Comparison of ENCODE assay signal across 8 mouse cellular contexts in genomic region chr10:80675405-80676197, GRCm38 (mm10). TPM values are rescaled to one million over a fixed set of nuclear protein-coding genes. Genes with fewer than 3 reads are reported as not detected.
DNase-seq lines count a peak whose midpoint lies in the region; ATAC-seq and TF ChIP-seq lines count a peak whose summit lies in the region.

No protein-coding gene starts in this region.

- H3K27ac ChIP-seq in hindbrain, embryonic 11.5 days (ENCODE audit: low read depth, low read length): peak overlapping the region; percentile 94
- H3K27ac ChIP-seq in lung, postnatal 0 days (ENCODE audit: low read length): peak overlapping the region; percentile 92

- peak; percentile 57 for DNase-seq in cerebellum, adult 11 months
- no peak for DNase-seq in cerebellum, adult 8-10 months
- DNase-seq in right cerebral cortex, postnatal 4 days: peak; percentile 25
- DNase-seq in right cerebral cortex, adult 2 months (ENCODE audit: low spot score in 2 of 2): no peak
- DNase-seq in hindbrain, embryonic 11.5 days (ENCODE audit: low spot score): peak; percentile 59
- no peak for DNase-seq in lung, postnatal 0 days (ENCODE audit: low spot score)
- DNase-seq in yolk sac, embryonic 10.5 days (ENCODE audit: low spot score): no peak

- no peaks in the 10 kb centered on the region for H3K36me3 ChIP-seq in hindbrain, embryonic 11.5 days (ENCODE audit: control insufficient read depth, insufficient read depth, low read length)
- H3K36me3 ChIP-seq in lung, postnatal 0 days (ENCODE audit: insufficient read depth, low read length): peaks cover 23% of the 10 kb centered on the region

- no peak for TF ChIP-seq CTCF in lung, postnatal 0 days (IDR thresholded peaks at IDR 0.05)

- TF ChIP-seq EP300 in lung, postnatal 0 days (IDR thresholded peaks at IDR 0.05): no peak

- H3K4me2 ChIP-seq in hindbrain, embryonic 11.5 days (replicated peaks; ENCODE audit: low read depth, low read length): peak overlapping the region; percentile 90
- peak overlapping the region; percentile 81 for H3K4me2 ChIP-seq in lung, postnatal 0 days (replicated peaks; ENCODE audit: low read depth, low read length)

- ATAC-seq in hindbrain, embryonic 11.5 days (ENCODE audit: low FRiP score): peak; percentile 8; the same call in 1 of the 2 replicates
- ATAC-seq in lung, postnatal 0 days: no peak
- ATAC-seq in frontal cortex, adult (ENCODE audit: low TSS enrichment): no peak

- WGBS in hindbrain, embryonic 11.5 days: 0% methylated on average over 49 of the region's 54 CpGs
- WGBS in lung, postnatal 0 days: under 1% methylated on average over 45 of the region's 54 CpGs

- H3K4me1 ChIP-seq in hindbrain, embryonic 11.5 days (replicated peaks; ENCODE audit: control insufficient read depth, insufficient read depth, low read length): peaks cover 21% of the 10 kb centered on the region
- peaks cover 44% of the 10 kb centered on the region for H3K4me1 ChIP-seq in lung, postnatal 0 days (ENCODE audit: insufficient read depth, low read depth, low read length)

- H3K9me3 ChIP-seq in hindbrain, embryonic 11.5 days (ENCODE audit: control insufficient read depth, low read length): no peaks in the 10 kb centered on the region
- no peaks in the 10 kb centered on the region for H3K9me3 ChIP-seq in lung, postnatal 0 days (ENCODE audit: low read length)

- peak overlapping the region; percentile 92 for H3K4me3 ChIP-seq in hindbrain, embryonic 11.5 days (ENCODE audit: low read depth, low read length)
- H3K4me3 ChIP-seq in lung, postnatal 0 days (ENCODE audit: low read depth, low read length): peak overlapping the region; percentile 82

- peak overlapping the region; percentile 97 for H3K9ac ChIP-seq in hindbrain, embryonic 11.5 days (ENCODE audit: low read depth, low read length)
- H3K9ac ChIP-seq in lung, postnatal 0 days (replicated peaks; ENCODE audit: low read depth): peak overlapping the region; percentile 98

- H3K27me3 ChIP-seq in hindbrain, embryonic 11.5 days (ENCODE audit: control insufficient read depth, insufficient read depth, low read length): no peaks in the 10 kb centered on the region
- H3K27me3 ChIP-seq in lung, postnatal 0 days (replicated peaks; ENCODE audit: insufficient read depth, low read length): no peaks in the 10 kb centered on the region

RNA-seq across cellular contexts. Expression of gene Mknk2, which starts 2.3 kb away (rescaled TPM):
- polyA plus RNA-seq in hindbrain, embryonic 11.5 days (2014; fragmentation: Nextera tagmentation; extraction: Ambion mirVana): 47.0 and 48.4 TPM in 2 replicates
- 92.2 and 103 TPM in 2 replicates for polyA plus RNA-seq in lung, postnatal 0 days (2015; fragmentation: Nextera tagmentation; extraction: Ambion mirVana)

RNA-seq across cellular contexts. Expression of gene Btbd2, which starts 18.7 kb away (rescaled TPM):
- 36.2 and 47.2 TPM in 2 replicates for polyA plus RNA-seq in hindbrain, embryonic 11.5 days (2014; fragmentation: Nextera tagmentation; extraction: Ambion mirVana)
- polyA plus RNA-seq in lung, postnatal 0 days (2015; fragmentation: Nextera tagmentation; extraction: Ambion mirVana): 41.7 and 42.9 TPM in 2 replicates

RNA-seq across cellular contexts. Expression of gene Mob3a, which starts 26.2 kb away (rescaled TPM):
- 54.4 and 55.6 TPM in 2 replicates for polyA plus RNA-seq in hindbrain, embryonic 11.5 days (2014; fragmentation: Nextera tagmentation; extraction: Ambion mirVana)
- polyA plus RNA-seq in lung, postnatal 0 days (2015; fragmentation: Nextera tagmentation; extraction: Ambion mirVana): 32.6 and 37.0 TPM in 2 replicates

RNA-seq across cellular contexts. Expression of gene Izumo4, which starts 26.4 kb away (rescaled TPM):
- polyA plus RNA-seq in hindbrain, embryonic 11.5 days (2014; fragmentation: Nextera tagmentation; extraction: Ambion mirVana): 10.3 and 11.4 TPM in 2 replicates
- polyA plus RNA-seq in lung, postnatal 0 days (2015; fragmentation: Nextera tagmentation; extraction: Ambion mirVana): 28.7 and 28.8 TPM in 2 replicates

RNA-seq across cellular contexts. Expression of gene Csnk1g2, which starts 53.0 kb away (rescaled TPM):
- polyA plus RNA-seq in hindbrain, embryonic 11.5 days (2014; fragmentation: Nextera tagmentation; extraction: Ambion mirVana): 71.1 and 85.6 TPM in 2 replicates
- polyA plus RNA-seq in lung, postnatal 0 days (2015; fragmentation: Nextera tagmentation; extraction: Ambion mirVana): 97.7 and 111 TPM in 2 replicates

Comparison
In these comparisons a context has a peak if more than half of its experiments do, and no peak if none do; other contexts are left out.
1. DNase-seq: peak in cerebellum, adult 11 months (single experiment), right cerebral cortex, postnatal 4 days (single experiment) and hindbrain, embryonic 11.5 days (single experiment); none in cerebellum, adult 8-10 months (single experiment), right cerebral cortex, adult 2 months (0 of 2), lung, postnatal 0 days (single experiment) and yolk sac, embryonic 10.5 days (single experiment).